Mouse (Mus musculus) embryonic facial prominence, embryonic 12.5 days (tissue): ENCODE results near the gene Gstp1. TPM values are rescaled to one million over a fixed set of nuclear protein-coding genes. Genes with fewer than 3 reads are reported as not detected.

ENCODE experiments used
- polyA plus RNA-seq: library from polyadenylated mRNA; unstranded; fragments of >200 nt; fragmentation: Nextera tagmentation; extraction: Ambion mirVana; gene quantifications from 2 replicates; pipeline ENCODE4 v1.2.1, GENCODE M21; 2016

Gene Gstp1
- polyA plus RNA-seq, 1 experiment from 2014 or later, result 540 TPM

Other genes with a start within 250 kb of the Gstp1 start
- 64.2 and 68.9 TPM in 2 replicates for gene Chka, start 186.2 kb downstream of the Gstp1 start, polyA plus RNA-seq
- gene Tcirg1, start 130.9 kb downstream of the Gstp1 start, polyA plus RNA-seq, result 46.4 and 53.6 TPM in 2 replicates
- 245 and 268 TPM in 2 replicates for gene Ndufs8, start 125.2 kb downstream of the Gstp1 start, polyA plus RNA-seq
- 0.91 and 1.1 TPM in 2 replicates for gene Aldh3b1, start 108.2 kb downstream of the Gstp1 start, polyA plus RNA-seq
- 12.5 and 12.7 TPM in 2 replicates for gene Unc93b1, start 102.8 kb downstream of the Gstp1 start, polyA plus RNA-seq
- not detected in 2 replicates for gene Aldh3b3, start 79.3 kb downstream of the Gstp1 start, polyA plus RNA-seq
- 2.0 and 2.8 TPM in 2 replicates for gene Aldh3b2, start 65.7 kb downstream of the Gstp1 start, polyA plus RNA-seq
- gene Acy3, start 51.4 kb downstream of the Gstp1 start, polyA plus RNA-seq, result 3.0 and 3.4 TPM in 2 replicates
- not detected in 2 replicates for gene Tbx10, start 45.2 kb downstream of the Gstp1 start, polyA plus RNA-seq
- 30.0 and 33.2 TPM in 2 replicates for gene Nudt8, start 37.4 kb downstream of the Gstp1 start, polyA plus RNA-seq
- 4.0 and 5.6 TPM in 2 replicates for gene Gm49405, start 37.4 kb downstream of the Gstp1 start, polyA plus RNA-seq
- 6.5 and 6.9 TPM in 2 replicates for gene Doc2g, start 34.7 kb downstream of the Gstp1 start, polyA plus RNA-seq
- gene Ndufv1, start 25.2 kb downstream of the Gstp1 start, polyA plus RNA-seq, result 188 and 201 TPM in 2 replicates
- 2.8 and 11.5 TPM in 2 replicates for gene Gstp2, start 8.0 kb upstream of the Gstp1 start, polyA plus RNA-seq
- not detected in 2 replicates for gene Gstp3, start 21.6 kb upstream of the Gstp1 start, polyA plus RNA-seq
- gene Cabp2, start 43.6 kb upstream of the Gstp1 start, polyA plus RNA-seq, result 0.22 TPM in 1 of 2 replicates, not detected in the other
- gene Cdk2ap2, start 59.2 kb upstream of the Gstp1 start, polyA plus RNA-seq, result 55.6 and 55.7 TPM in 2 replicates
- 8.9 and 10.9 TPM in 2 replicates for gene Pitpnm1, start 62.0 kb upstream of the Gstp1 start, polyA plus RNA-seq
- 85.2 and 90.8 TPM in 2 replicates for gene Aip, start 87.9 kb upstream of the Gstp1 start, polyA plus RNA-seq
- not detected in 2 replicates for gene Gpr152, start 101.8 kb upstream of the Gstp1 start, polyA plus RNA-seq
- gene Cabp4, start 106.0 kb upstream of the Gstp1 start, polyA plus RNA-seq, result not detected in 2 replicates
- 128 and 135 TPM in 2 replicates for gene Coro1b, start 110.6 kb upstream of the Gstp1 start, polyA plus RNA-seq
- 0.89 and 2.1 TPM in 2 replicates for gene Ptprcap, start 115.6 kb upstream of the Gstp1 start, polyA plus RNA-seq
- 59.7 and 71.7 TPM in 2 replicates for gene Rps6kb2, start 125.4 kb upstream of the Gstp1 start, polyA plus RNA-seq
- 2.6 and 3.7 TPM in 2 replicates for gene Carns1, start 137.5 kb upstream of the Gstp1 start, polyA plus RNA-seq
- gene Tbc1d10c, start 153.3 kb upstream of the Gstp1 start, polyA plus RNA-seq, result 1.2 and 1.9 TPM in 2 replicates
- 782 and 783 TPM in 2 replicates for gene Ppp1ca, start 154.1 kb upstream of the Gstp1 start, polyA plus RNA-seq
- gene Rad9a, start 163.7 kb upstream of the Gstp1 start, polyA plus RNA-seq, result 42.7 and 45.2 TPM in 2 replicates
- gene Clcf1, start 176.3 kb upstream of the Gstp1 start, polyA plus RNA-seq, result 8.5 and 9.7 TPM in 2 replicates
- gene AC109138.7, start 176.4 kb upstream of the Gstp1 start, polyA plus RNA-seq, result not detected in 2 replicates
- 14.9 and 21.6 TPM in 2 replicates for gene Pold4, start 193.9 kb upstream of the Gstp1 start, polyA plus RNA-seq
- 11.1 and 11.5 TPM in 2 replicates for gene Ssh3, start 231.2 kb upstream of the Gstp1 start, polyA plus RNA-seq
- gene Ankrd13d, start 245.2 kb upstream of the Gstp1 start, polyA plus RNA-seq, result 11.0 and 13.4 TPM in 2 replicates